Mouse (Mus musculus) lung, adult 2 months (tissue): Measurements from ENCODE around the gene Nicn1.
"Not testable (repeated sequence)": the region's sequence is repeated elsewhere in the genome, so short reads cannot be mapped to it uniquely, and the experiment has no call there.

Experiments used
- CTCF ChIP-seq: fragments of 200-500 bp; IDR thresholded peaks from 2 replicates; pipeline ENCODE4 v1.5.1; 2011; ENCODE audit warnings: mild to moderate bottlenecking, low read length, control low read depth; ENCODE audit not compliant: insufficient read depth
- POLR2A ChIP-seq: fragments of 200-500 bp; IDR thresholded peaks from 2 replicates; pipeline ENCODE4 v1.6.1; 2011; ENCODE audit warnings: low read depth, mild to moderate bottlenecking, control low read depth, low read length, borderline replicate concordance; ENCODE audit errors: extremely low read depth

GRCm38 (mm10) chr9:108268701-108269100, 21.5 kb upstream of the Nicn1 start:
- not testable (repeated sequence) for TF ChIP-seq CTCF, POLR2A
